7 mouse cellular contexts compared by ENCODE assay signal in the genomic region with DNA sequence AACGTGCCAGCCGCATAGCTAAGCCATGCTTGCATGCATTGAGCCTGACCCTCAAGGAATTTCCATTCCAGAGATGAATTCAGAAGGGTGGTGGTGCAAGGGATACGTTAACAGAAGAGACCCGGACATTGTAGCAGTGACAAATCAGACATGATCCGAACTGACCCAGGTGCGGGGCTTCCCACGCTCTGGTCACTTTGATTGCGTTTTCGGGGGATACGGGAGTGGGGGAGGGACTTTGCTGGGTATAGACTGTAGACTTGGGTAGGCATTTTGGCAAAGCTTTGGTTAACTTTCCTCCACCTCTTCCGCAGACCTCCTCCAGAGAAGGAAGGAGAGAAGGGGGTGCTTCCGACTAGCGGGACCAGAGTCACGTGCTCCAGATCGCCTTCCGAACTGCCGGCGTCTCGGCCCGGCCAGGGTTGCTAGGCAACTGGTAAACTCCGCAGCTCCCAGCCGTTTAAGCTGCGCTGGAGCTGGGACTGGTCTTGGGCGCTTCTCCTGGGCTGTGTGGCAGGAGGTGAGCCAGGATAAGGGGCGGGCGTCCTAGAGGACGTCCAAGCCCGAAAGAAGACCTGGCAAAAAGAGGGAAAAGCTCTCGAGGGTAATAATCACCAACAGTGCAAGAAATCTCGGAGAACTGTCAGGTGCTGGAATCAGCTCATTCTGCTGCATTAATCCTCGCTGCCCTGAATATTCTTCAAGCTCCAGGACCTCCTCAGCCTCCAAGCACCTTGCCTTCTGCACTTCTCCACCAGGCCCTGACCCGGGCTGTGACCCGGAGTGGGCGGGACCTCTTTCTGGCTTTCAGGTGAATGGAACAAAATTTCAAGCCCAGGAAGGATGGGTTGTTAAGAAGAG. TPM values are rescaled to one million over a fixed set of nuclear protein-coding genes. Genes with fewer than 3 reads are reported as not detected.
DNase-seq lines count a peak whose midpoint lies in the region; ATAC-seq and TF ChIP-seq lines count a peak whose summit lies in the region.

TSS of gene Dnaic2 (plus strand) at position 444 of the 861 bp plus-strand sequence.

- peak within 1 kb of the TSS; percentile 65 for H3K4me2 ChIP-seq in hindbrain, postnatal 0 days (ENCODE audit: low read depth, low read length)

- ATAC-seq in hindbrain, postnatal 0 days = peak; percentile 88
- peak; percentile 58 for ATAC-seq in megakaryocyte progenitor cell, adult 5-6 weeks (replicated peaks; ENCODE audit: poor library complexity)

- no peaks in the 10 kb centered on the region for H3K9me3 ChIP-seq in hindbrain, postnatal 0 days (ENCODE audit: low read length)

- TF ChIP-seq CTCF in cortical plate, adult 2 months (IDR thresholded peaks at IDR 0.05; ENCODE audit: extremely low read depth, insufficient read depth, low read length) = no peak
- TF ChIP-seq CTCF in hindbrain, postnatal 0 days (IDR thresholded peaks at IDR 0.05; ENCODE audit: low read depth) = no peak

- H3K4me3 ChIP-seq in cortical plate, adult 2 months (ENCODE audit: insufficient read depth, low read length) = peak within 1 kb of the TSS; percentile 17
- H3K4me3 ChIP-seq in hindbrain, postnatal 0 days (ENCODE audit: low read length) = peak within 1 kb of the TSS; percentile 33

- no peaks in the 10 kb centered on the region for H3K27me3 ChIP-seq in hindbrain, postnatal 0 days (ENCODE audit: insufficient read depth, low read length)

- no peak within 1 kb of the TSS for H3K27ac ChIP-seq in cortical plate, adult 2 months (ENCODE audit: insufficient read depth, low read length)
- H3K27ac ChIP-seq in hindbrain, postnatal 0 days = no peak within 1 kb of the TSS

- intact Hi-C loops in left cerebral cortex, postnatal 25 days (cut with DNase I) = loop anchor here (5.0 kb wide), 1 partner anchor 50 kb away; the partner anchor contains the start of gene Ttyh2

- H3K4me1 ChIP-seq in cortical plate, adult 2 months (ENCODE audit: control insufficient read depth, insufficient read depth, low read length) = peaks cover 3% of the 10 kb centered on the region
- H3K4me1 ChIP-seq in hindbrain, postnatal 0 days (ENCODE audit: insufficient read depth, low read length) = 0 out of 2 replicates have a peak, but pooled peaks cover 10% of the 10 kb centered on the region

- WGBS in hindbrain, postnatal 0 days = 9% methylated on average over 34 of the region's 34 CpGs

- no peak for TF ChIP-seq POLR2A in cortical plate, adult 2 months (IDR thresholded peaks at IDR 0.05; ENCODE audit: extremely low read depth, insufficient read depth, low read length)

- H3K36me3 ChIP-seq in hindbrain, postnatal 0 days (ENCODE audit: insufficient read depth, low read length) = no peaks in the 10 kb centered on the region

- peak within 1 kb of the TSS; percentile 13; the same call in 1 of the 2 replicates for H3K9ac ChIP-seq in hindbrain, postnatal 0 days (replicated peaks; ENCODE audit: low read length)

- peak; percentile 75 for DNase-seq in adrenal gland, postnatal 25 days
- DNase-seq in gastrocnemius, postnatal 10 days = peak; percentile 70
- DNase-seq in hindbrain, postnatal 0 days (ENCODE audit: low spot score) = peak; percentile 87
- DNase-seq in left cerebral cortex, postnatal 25 days (ENCODE audit: low spot score in 2 of 2) = peak; percentile 78 to 83
- peak; percentile 76 for DNase-seq in skeletal muscle tissue, adult 2 months (ENCODE audit: low read depth, low spot score)

RNA-seq across cellular contexts. Expression of gene Dnaic2, which starts in this region (rescaled TPM):
- 0.67 and 1.2 TPM in 2 replicates for total RNA-seq in adrenal gland, postnatal 25 days (2021)
- polyA plus RNA-seq in cortical plate, adult 2 months (2012; rRNA removed) = 2.0 and 2.9 TPM in 2 replicates
- 1 to 10 TPM; 1.0 to 1.1 TPM for total RNA-seq in gastrocnemius, postnatal 10 days (2021)
- total RNA-seq in hindbrain, postnatal 0 days (2014; rRNA removed) = 5.1 and 5.8 TPM in 2 replicates
- 3.1 and 3.2 TPM in 2 replicates for polyA plus RNA-seq in hindbrain, postnatal 0 days (2015; fragmentation: Nextera tagmentation; extraction: Ambion mirVana)
- total RNA-seq in left cerebral cortex, postnatal 25 days (2021) = 1 to 10 TPM in 1 of 2 experiments, under 1 TPM in 1; 0.62 to 1.4 TPM
- total RNA-seq in megakaryocyte progenitor cell, adult 5-6 weeks (2015) = not detected in 2 replicates
- not detected in 2 replicates for total RNA-seq in megakaryocyte progenitor cell, adult 5-6 weeks (2017)

Comparison
In these comparisons a context has a peak if more than half of its experiments do, and no peak if none do; other contexts are left out.
1. Peak in ATAC-seq in megakaryocyte progenitor cell, adult 5-6 weeks; RNA of the gene not detected or under 1 TPM.